Mouse (Mus musculus) spleen, postnatal 10 days (tissue): ENCODE measurements around the gene Tnfrsf21.

Experiments used
- DNase-seq, 2 experiments: peaks; one replicate each; pipeline ENCODE4 v3.0.0; 2021 to 2022; ENCODE audit warnings: low spot score in 2 of 2

The Tnfrsf21 gene

GRCm38 (mm10) chr17:43016371-43017331, at the start of gene Tnfrsf21:
Tnfrsf21 (plus strand) TSS chr17:43016555.
- DNase-seq = peak; percentile 83 to 89

- no peak for DNase-seq
Measured at GRCm38 (mm10) chr17:42968174-42968573, 48.2 kb upstream of the Tnfrsf21 start.

- no peak for DNase-seq
Measured at GRCm38 (mm10) chr17:42975312-42975996, 40.9 kb upstream of the Tnfrsf21 start.

DNA sequence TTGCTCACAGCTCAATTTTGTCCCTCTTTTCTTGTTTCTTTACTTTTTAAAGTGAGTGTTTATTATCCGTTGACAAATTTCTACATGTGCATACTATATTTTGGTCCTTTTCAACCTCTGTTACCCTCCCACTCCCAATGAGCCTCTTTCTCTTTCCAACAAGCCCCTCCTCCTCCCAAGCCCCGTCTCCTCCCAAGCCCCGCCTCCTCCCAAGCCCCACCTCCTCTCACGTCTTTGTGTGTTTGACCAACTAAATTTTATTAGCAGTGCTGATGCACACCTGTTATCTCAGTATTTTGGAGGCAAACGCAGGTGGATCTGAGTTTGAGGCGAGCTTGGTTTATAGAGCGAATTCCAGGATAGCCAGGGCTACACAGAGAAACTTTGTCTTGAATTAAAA, 38.6 kb upstream of the Tnfrsf21 start:
- no peak for DNase-seq

GRCm38 (mm10) chr17:42978345-42978744, 38.0 kb upstream of the Tnfrsf21 start:
- no peak for DNase-seq

GRCm38 (mm10) chr17:42981806-42982205, 34.5 kb upstream of the Tnfrsf21 start:
- DNase-seq = no peak

DNA sequence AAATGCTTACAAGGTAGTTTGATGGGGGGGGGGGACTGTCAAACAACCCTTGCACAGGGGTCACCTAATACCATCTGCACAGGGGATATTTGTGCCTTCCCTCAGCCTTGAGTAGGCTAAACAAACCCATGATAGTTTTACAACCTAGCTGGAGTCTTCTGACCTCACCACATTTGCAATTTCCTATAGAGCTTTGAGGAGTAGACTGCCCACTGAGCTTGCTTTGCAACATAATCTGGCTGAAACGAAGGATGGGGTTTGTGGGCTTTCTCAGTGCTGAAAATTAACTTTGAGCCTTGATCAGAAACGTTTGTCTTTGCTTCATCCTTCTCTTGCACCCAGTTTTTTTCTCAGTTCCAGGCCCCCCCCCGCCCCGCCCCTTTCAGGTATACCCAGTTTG, 33.8 kb upstream of the Tnfrsf21 start:
- no peak for DNase-seq

GRCm38 (mm10) chr17:42985837-42986589, 30.3 kb upstream of the Tnfrsf21 start:
- peak; percentile 11 to 59 for DNase-seq

- peak; percentile 14 to 56 for DNase-seq
Measured at GRCm38 (mm10) chr17:42987692-42988091, 28.7 kb upstream of the Tnfrsf21 start.

GRCm38 (mm10) chr17:42989981-42990380, 26.4 kb upstream of the Tnfrsf21 start:
- no peak for DNase-seq

DNA sequence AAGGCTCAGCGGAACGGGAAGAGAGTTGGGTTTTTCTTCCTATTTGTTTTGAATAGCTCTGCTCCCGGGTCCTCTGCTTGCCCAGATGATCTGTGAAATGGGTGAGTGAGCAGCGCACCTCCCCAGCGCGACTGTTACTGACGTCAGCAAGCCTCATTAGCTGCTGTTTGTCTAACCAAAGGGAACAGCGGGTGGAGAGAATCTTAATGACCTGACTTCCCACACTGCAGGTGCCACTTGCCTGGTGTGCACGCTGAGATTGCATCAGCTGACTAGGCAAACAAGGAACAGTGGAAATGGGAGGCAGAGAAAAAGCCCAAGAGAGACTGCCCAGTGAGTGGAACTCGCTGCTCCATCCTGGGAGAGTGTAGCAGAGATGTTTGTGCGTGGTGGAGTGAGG, 25.2 kb upstream of the Tnfrsf21 start:
- DNase-seq = no peak

DNA sequence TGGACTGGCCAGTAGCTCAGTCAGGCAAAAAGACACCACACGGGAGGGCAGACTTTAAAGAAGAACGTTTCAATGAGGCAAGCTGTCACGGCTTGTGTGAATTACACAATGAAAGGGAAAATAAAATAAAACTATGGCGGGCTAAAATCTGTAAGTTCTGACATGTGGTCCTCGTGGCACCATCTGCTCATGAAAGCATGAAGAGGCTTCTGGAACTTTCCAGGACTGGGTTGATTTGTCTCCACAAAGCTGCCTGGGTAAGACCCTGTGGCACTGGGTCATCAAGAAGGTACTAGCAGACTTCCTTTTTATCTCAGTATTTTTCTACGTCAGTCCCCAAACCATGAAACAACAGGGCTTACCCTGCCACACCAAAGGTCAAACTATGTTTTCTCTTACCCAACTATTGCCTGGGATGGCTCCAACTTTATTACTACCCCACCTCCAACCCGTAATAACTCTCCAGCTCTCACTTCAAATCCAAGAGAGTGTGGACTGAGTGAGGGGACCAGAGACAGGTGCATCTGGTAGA, 16.8 kb upstream of the Tnfrsf21 start:
- DNase-seq = no peak

DNA sequence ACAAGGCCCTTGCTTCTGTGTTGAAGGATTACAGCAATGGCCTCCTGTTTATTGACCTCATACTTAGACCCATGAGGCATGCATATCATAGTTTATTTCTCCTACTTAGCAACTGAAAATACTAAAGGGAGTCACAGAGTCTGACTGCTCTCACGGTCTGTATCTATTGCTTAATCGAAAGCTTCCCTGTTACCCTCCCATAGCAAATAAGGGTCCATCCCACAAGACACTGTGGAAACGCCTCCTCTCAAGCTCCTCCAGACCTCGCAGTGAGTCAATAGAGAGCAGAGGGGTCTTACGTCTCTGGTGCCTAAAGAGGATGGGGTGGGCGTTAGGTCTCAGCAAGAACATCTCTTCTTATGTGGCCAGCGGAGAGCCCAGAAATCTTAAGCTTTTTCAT, 15.8 kb upstream of the Tnfrsf21 start:
- no peak for DNase-seq

DNA sequence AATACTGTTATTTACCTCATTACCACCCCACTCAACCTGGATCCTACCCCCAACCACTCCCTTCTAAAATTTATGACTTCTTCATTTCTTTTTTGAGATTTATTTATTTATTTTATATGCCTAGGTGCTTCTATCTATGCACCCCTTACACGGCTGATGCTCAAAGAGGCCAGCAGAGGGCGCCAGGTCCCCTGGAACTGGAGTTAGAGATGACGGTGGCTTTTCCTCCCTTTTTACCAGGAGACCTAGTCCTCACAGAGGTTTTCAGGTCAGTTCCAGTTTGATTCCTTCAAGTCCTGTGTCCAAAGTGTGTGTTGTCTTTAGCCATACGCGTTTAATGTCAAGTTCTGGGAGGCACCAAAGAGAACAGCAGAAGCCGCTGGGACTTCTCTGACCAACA, 3.6 kb upstream of the Tnfrsf21 start:
- peak in 1 of 2 experiments; percentile 80 for DNase-seq

GRCm38 (mm10) chr17:43017341-43018052, 1.1 kb downstream of the Tnfrsf21 start:
- DNase-seq = peak; percentile 68 to 76

DNA sequence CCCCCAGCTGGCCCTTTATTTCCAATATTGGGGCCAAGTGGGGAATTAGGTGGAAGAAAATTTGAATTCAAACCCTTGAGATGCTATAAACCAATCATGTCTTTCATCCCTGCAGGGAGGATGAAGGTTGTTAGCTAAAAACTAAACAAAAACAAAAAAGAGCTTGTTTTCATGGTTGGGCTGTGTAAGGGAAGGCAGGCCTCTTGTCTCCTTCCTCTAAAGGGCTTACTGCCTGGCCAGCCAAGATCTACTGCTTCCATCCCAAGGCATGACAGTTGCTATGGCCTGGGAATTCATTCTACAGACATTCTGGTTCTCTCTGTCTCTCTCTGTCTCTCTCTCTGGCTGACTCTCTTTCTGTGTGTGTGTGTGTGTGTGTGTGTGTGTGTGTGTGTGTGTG, 1.7 kb downstream of the Tnfrsf21 start:
- no peak for DNase-seq

- DNase-seq = no peak
Measured at GRCm38 (mm10) chr17:43019660-43020059, 3.3 kb downstream of the Tnfrsf21 start.

DNA sequence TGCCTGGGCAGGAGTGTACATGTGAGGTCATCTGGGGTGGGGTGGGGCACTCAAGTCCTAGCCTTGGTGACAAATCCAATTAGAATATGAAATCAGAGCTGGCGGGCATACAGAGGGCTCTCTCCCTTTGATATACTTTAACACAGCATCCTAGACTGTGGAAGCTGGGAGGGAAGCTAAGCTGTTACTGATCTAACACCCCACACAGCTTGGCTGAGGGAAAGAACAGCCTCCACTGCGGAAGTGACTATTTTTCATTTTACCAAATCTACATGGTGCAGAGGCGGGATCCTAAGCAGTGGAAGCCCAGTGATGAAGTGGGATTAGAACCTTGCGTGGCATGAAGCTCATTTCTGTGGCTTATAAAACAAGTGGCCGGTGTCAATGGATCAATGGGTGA, 4.7 kb downstream of the Tnfrsf21 start:
- no peak for DNase-seq

DNA sequence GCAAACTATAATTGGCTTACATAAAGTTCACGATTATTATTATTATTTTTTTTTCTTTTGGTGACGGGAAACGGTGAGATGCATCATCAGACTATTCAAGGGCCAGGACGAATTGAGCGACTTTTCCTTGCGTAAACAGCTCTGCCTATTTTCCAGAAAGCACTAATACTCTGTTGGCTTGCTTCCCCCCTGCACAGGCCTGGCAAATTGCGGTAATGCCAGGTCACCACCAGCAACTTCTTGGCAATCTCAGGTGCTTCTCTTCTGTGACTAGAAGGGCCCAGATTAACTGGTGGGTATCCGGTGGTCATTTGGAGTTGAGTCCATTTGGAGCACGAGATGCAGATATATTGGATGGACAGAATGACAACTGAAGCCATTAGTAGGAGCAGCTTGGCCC, 5.7 kb downstream of the Tnfrsf21 start:
- no peak for DNase-seq

DNA sequence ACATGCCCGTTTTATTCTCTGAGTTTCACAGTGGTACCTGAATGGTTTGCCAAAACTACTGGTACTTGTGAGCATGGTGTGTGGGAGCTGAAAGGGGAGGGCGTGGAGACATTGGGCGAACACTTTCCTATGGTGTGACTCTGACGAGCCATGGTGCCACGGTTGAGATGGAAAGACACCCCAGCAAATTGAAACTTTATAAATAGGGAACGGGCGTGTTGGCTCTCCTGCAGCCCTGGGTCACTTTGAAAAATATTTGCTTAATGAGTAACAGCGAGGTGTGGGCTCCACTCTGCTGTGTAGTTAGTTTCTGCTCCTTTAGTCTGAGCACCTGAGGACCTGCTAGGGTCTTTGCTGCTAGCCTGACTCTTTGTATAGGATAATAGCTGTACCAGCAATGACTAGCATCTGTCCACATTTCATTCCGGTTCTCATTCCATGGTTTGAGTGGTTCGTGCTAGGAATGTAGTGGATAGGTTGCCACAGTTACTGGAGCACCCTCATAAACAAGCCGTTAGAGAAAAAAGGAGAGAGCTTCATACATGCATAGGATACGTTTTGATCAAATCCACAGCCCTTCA, 7.4 kb downstream of the Tnfrsf21 start:
- DNase-seq = no peak

DNA sequence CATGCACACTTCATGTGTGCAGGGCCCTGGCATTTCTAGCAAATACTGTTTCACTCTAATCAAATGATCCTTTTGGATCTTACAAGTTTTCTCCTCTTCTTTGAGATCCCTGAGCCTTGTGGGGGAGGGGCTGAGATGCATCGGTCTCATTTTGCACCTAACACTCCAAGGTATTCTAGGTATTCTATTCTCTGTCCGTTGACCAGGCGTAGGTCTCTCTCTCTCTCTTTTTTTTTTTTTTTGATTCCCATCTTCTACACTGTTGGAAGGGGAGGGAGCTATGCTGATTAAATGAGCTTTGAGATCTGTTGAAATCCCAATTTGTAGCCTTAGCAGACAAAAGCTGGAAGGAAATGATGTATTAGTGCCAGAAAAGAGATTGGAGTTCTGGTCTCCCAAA, 8.2 kb downstream of the Tnfrsf21 start:
- no peak for DNase-seq
